Mouse (Mus musculus) kidney, postnatal 25 days (tissue): ENCODE measurements around the gene Slc6a6.
A peak's percentile ranks its signal among the peaks of the same experiment; 100 is the strongest.

Experiments
- DNase-seq, 2 experiments: peaks; one replicate each; pipeline ENCODE4 v3.0.0; 2021; ENCODE audit warnings: mixed read lengths in 2 of 2

Slc6a6 gene

GRCm38 (mm10) chr6:91727361-91727760 is 43.5 kb downstream of the Slc6a6 start:
- peak; percentile 80 to 89 for DNase-seq

DNA sequence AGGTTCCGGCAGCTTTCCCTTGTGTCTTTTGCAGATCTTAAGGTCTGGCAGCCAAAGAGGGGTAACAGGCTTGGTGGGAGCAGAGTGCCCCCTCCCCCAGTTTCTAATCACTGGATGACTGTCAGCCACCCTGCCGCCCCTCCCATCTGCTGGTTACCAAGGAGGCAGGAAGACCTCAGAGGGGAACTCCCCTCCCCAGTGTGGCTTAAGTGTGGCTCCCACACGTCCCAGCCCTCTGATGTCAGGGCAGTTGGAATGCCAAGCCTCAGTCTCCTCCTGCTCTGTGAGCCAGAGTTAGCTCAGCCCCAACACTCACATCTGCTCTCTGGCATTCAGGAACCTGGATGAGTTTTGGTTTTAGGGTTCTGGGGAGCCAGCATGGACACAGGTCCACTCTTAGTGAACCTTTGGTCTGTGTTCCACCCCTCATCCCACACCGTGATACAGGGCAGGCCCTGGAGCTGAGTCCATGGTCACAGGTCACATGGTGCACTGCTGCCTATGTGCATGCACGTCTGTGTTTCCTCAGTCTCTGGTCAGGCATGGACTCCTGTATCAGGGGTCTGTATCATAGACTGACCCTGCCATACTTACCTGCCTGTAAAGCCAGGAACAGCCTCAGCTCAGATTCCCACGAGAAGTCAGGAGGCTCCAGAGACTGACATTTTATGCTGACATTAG is 45.2 kb downstream of the Slc6a6 start:
- no peak for DNase-seq

- peak; percentile 80 to 90 for DNase-seq
Measured at GRCm38 (mm10) chr6:91729677-91730127, 45.8 kb downstream of the Slc6a6 start.

GRCm38 (mm10) chr6:91732138-91732537 is 48.3 kb downstream of the Slc6a6 start:
- peak; percentile 71 to 76 for DNase-seq

GRCm38 (mm10) chr6:91736471-91736870 is 52.6 kb downstream of the Slc6a6 start:
- DNase-seq, result peak; percentile 74 to 88

DNA sequence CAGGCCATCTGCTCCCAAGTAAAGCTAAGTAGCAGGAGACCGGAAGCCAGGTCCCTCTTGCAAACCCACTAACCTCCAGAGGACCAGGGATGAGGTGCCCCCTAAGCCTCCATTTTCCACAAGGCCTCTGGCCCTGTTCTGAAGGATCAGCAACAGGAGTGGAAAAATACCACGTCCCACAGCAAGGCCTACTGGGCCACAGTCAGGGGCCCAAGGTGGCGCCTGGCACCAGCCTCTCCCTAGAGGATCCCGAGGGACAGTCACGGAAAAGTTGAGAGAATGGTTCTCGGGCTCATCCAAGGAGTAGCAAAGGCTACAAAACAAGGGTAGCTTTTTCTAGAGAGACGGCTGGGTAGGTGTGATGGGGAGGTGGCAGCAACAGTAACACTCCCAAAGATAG is 53.6 kb downstream of the Slc6a6 start:
- DNase-seq, result no peak

GRCm38 (mm10) chr6:91738058-91738457 is 54.2 kb downstream of the Slc6a6 start:
- peak; percentile 53 to 84 for DNase-seq

DNA sequence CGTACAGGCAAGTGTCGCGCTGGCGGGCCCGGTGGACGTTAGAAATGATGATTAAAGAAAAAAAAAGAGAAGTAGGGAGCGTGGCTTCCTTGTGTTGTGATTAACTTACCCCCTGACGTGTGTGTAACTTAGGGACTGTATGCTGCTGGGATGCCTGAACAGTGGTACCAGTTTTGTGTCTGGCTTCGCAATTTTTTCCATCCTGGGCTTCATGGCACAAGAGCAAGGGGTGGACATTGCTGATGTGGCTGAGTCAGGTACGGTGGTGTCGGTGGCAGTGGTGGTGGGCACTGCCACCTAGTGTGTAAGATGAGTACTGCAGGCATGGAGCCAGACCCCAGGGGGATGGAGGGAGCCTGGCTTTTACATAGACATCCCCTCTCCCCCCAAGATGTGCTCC is 57.2 kb downstream of the Slc6a6 start:
- peak in 1 of 2 experiments; percentile 67 for DNase-seq

DNA sequence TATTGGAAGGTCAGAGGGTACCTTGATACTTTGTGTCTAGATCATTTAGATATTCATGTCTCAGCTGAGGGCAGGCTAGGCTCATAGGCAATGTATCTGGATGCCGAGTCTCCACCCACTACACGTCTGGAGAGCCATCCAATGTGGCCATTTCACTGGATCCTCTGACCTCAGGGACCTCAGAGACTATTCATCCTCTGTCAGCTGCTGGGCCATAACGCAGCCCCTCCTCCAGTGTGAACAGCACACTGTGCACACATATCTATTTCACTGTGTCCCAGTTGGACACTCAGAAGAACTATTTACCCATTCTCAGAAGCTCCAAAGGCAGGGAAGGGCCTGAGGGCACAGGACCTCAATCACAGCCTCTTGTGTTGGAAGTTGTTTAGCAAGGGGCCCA is 58.6 kb downstream of the Slc6a6 start:
- DNase-seq, result no peak

GRCm38 (mm10) chr6:91742995-91743394 is 59.1 kb downstream of the Slc6a6 start:
- DNase-seq, result no peak

- DNase-seq, result peak in 1 of 2 experiments; percentile 40
Measured at GRCm38 (mm10) chr6:91743886-91744285, 60.0 kb downstream of the Slc6a6 start.

DNA sequence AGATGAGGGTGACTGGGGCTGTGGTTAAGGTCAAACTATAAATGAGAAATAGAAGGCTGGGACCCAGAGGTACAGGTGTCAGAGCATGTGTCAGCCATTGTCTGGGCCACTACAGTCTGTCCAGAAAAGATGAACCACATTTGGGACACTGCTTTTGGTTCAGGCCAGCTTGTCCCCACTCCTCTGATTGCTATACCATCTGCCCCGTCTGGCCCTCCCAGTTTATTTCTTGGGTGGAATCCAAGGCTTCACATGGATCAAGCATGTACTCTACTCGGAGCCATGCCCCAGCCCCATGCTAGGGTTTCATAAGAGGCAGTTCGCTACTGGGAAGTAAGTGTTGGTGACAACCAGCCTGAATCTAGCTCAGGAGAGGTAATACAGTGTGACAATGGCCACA is 61.4 kb downstream of the Slc6a6 start:
- peak in 1 of 2 experiments; percentile 35 for DNase-seq

- DNase-seq, result peak; percentile 71 to 86
Measured at GRCm38 (mm10) chr6:91745947-91746582, 62.2 kb downstream of the Slc6a6 start.

- DNase-seq, result peak; percentile 53 to 66
Measured at GRCm38 (mm10) chr6:91746776-91747175, 62.9 kb downstream of the Slc6a6 start.

GRCm38 (mm10) chr6:91750976-91751375 is 67.1 kb downstream of the Slc6a6 start:
- DNase-seq, result peak; percentile 46 to 59

DNA sequence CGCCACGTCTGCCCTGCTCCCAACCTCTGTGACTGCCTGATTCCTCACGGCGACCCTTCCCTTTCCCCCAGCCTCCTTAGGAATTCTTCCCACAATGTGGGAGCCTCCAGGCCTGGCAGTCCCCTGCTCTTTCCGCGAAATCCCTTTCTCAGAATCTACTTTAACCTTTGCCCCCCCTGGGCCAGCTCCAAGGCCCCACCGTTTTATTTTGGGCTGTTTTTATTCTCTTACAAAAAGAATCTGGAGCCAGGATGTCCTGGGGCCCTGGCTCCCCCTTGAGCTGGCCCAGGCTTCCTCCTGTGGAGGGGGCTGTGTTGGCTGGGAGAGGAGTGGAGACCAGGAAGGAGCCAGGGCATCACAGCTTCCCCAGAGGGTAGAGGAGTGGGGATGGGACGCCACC is 69.0 kb downstream of the Slc6a6 start:
- peak; percentile 76 to 82 for DNase-seq

- peak in 1 of 2 experiments; percentile 69 for DNase-seq
Measured at GRCm38 (mm10) chr6:91754098-91754497, 70.2 kb downstream of the Slc6a6 start.

DNA sequence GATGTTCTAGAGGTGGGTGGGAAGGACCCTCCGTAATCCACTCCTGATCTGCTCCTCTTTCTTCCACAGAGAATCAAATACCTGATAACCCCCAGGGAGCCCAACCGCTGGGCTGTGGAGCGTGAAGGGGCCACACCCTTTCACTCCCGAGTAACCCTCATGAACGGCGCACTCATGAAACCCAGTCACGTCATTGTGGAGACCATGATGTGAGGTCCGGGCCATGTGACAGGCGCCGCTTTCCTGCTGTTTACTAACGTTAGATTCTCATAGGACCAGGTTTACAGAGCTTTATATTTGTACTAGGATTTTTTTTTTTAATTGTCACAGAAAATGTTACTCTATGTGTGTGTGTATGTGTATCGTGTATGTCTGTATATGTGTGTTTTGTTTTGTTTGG is 71.0 kb downstream of the Slc6a6 start:
- peak in 1 of 2 experiments; percentile 30 for DNase-seq

DNA sequence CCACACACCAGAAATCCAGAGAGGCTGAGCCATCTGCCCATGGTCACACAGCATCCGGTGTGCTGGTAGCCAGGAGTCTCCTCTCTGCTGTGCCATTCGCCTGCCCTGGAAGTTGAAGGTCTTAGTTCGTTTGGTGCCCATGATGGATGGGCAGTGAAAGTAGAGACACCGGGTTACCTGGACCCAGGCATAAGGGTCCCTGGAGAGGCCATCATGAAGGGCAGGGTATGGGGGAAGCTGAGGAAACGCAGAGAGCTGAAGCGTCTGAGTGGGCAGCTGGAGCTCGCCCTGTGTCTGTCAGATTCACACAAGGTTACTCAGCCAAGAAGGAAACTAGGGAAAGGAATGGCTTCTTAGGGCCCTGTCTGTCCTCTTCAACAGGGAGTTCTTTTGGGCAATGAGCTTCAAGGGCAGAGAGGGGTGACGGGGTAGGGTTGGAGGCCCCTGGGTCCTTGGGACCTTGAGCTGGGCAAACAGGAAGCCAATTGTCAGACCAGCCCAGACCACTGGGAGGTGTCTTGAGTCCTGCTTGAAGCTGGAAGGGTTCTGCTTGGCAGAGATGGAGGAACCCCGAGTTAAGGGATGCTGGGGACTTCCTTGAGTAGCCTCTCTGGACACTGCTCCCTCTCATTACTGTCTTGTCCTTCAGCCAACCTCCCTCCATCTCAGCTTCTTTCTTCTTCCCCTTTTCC is 78.3 kb downstream of the Slc6a6 start:
- peak in 1 of 2 experiments; percentile 36 for DNase-seq

GRCm38 (mm10) chr6:91767550-91767949 is 83.7 kb downstream of the Slc6a6 start:
- DNase-seq, result no peak

DNA sequence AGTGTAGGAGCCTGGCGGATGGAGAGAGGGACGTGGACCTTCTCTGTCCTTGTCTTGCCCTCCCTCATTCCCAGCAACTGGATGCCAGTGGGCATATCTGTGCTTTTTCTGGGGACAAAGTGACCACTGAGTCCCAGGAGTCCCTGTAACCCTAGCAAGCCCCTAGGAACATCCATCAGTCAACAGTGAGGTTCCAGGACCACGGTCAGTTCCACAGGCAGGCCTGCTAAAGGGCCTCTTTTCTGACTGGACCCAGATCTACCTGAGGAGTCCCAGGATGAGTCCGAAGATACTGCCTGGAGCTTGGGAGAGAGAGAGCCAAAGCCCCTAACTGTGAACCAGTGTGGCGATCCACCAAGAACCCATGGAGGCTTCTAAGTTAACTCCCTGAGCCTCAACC is 90.1 kb downstream of the Slc6a6 start:
- no peak for DNase-seq

- DNase-seq, result peak; percentile 64 to 67
Measured at GRCm38 (mm10) chr6:91776543-91776942, 92.7 kb downstream of the Slc6a6 start.

DNA sequence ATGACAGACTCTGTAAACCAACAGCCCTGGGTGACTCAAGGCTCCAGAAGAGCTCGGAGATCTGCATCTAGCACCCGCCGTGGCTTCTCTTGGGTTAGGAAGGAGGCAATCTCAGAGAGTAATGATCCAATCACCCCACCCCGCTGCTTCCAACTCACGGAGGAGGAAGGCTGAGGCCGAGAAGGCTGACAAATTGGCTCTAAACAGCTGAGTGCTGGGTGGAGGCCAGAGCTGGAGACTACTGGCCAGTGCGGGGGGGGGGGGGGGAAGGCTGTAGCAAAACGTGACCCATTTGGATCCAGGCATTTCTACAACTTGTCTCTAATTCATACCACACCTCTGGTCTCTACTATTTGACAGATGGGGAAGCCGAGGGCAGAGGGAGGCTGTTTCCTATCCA is 95.4 kb downstream of the Slc6a6 start:
- no peak for DNase-seq

- no peak for DNase-seq
Measured at GRCm38 (mm10) chr6:91785018-91785417, 101.2 kb downstream of the Slc6a6 start.
